Mouse (Mus musculus): ENCODE measurements around the gene Map3k13. TPM values are rescaled to one million over a fixed set of nuclear protein-coding genes. Genes with fewer than 3 reads are reported as not detected.
"Not testable (repeated sequence)": the region's sequence is repeated elsewhere in the genome, so short reads cannot be mapped to it uniquely, and the experiment has no call there.

Map3k13 gene
- polyA plus RNA-seq, 1 experiment from 2014 or later, result 1.7 TPM

GRCm38 (mm10) chr16:21881582-21882259, 87.6 kb downstream of the Map3k13 start:
- no peaks in the 10 kb centered on the region for H3K27me3 ChIP-seq (replicated peaks)
- H3K27ac ChIP-seq, result no peak overlapping the region
- H3K36me3 ChIP-seq, result no peaks in the 10 kb centered on the region
- no peaks in the 10 kb centered on the region for H3K4me1 ChIP-seq (replicated peaks)
- no peak for ATAC-seq
- H3K9me3 ChIP-seq, result no peaks in the 10 kb centered on the region
- H3K4me2 ChIP-seq (replicated peaks), result no peak overlapping the region
- 69% methylated on average over 7 of the region's 7 CpGs for WGBS
- no peak overlapping the region for H3K9ac ChIP-seq
- no peak overlapping the region for H3K4me3 ChIP-seq (replicated peaks)

GRCm38 (mm10) chr16:21887601-21888000, 93.5 kb downstream of the Map3k13 start:
- Histone ChIP-seq H3K27ac (no peak overlapping the region), H3K4me3 (replicated peaks) (no peak overlapping the region), H3K36me3 (no peaks in the 10 kb centered on the region), H3K27me3 (replicated peaks) (no peaks in the 10 kb centered on the region), H3K9me3 (no peaks in the 10 kb centered on the region), H3K4me1 (replicated peaks) (no peaks in the 10 kb centered on the region), H3K4me2 (replicated peaks) (no peak overlapping the region), H3K9ac (no peak overlapping the region)
- 78% methylated on average over 2 of the region's 2 CpGs for WGBS
- no peak for ATAC-seq

- H3K27me3 ChIP-seq (replicated peaks), result no peaks in the 10 kb centered on the region
- no peaks in the 10 kb centered on the region for H3K4me1 ChIP-seq (replicated peaks)
- 93% methylated on average over 6 of the region's 6 CpGs for WGBS
- ATAC-seq, result no peak
- no peak overlapping the region for H3K4me2 ChIP-seq (replicated peaks)
- H3K9ac ChIP-seq, result no peak overlapping the region
- no peaks in the 10 kb centered on the region for H3K9me3 ChIP-seq
- no peak overlapping the region for H3K27ac ChIP-seq
- no peak overlapping the region for H3K4me3 ChIP-seq (replicated peaks)
- no peaks in the 10 kb centered on the region for H3K36me3 ChIP-seq
These were observed 99.7 kb downstream of the Map3k13 start for GRCm38 (mm10) chr16:21893890-21894289.

- H3K4me1 ChIP-seq (replicated peaks), result no peaks in the 10 kb centered on the region
- no peaks in the 10 kb centered on the region for H3K27me3 ChIP-seq (replicated peaks)
- 0 out of 2 replicates have a peak, but pooled peaks cover 2% of the 10 kb centered on the region for H3K36me3 ChIP-seq
- no peak overlapping the region for H3K9ac ChIP-seq
- no peak for ATAC-seq
- no peak overlapping the region for H3K4me3 ChIP-seq (replicated peaks)
- no peak overlapping the region for H3K4me2 ChIP-seq (replicated peaks)
- H3K9me3 ChIP-seq, result no peaks in the 10 kb centered on the region
- H3K27ac ChIP-seq, result no peak overlapping the region
- WGBS, result 81% methylated on average over 5 of the region's 5 CpGs
These were observed 107.1 kb downstream of the Map3k13 start for GRCm38 (mm10) chr16:21901286-21901685.

GRCm38 (mm10) chr16:21904636-21905035, 110.5 kb downstream of the Map3k13 start:
- 0 out of 2 replicates have a peak, but pooled peaks cover 4% of the 10 kb centered on the region for H3K36me3 ChIP-seq
- ATAC-seq, result no peak
- no peak overlapping the region for H3K9ac ChIP-seq
- H3K9me3 ChIP-seq, result no peaks in the 10 kb centered on the region
- H3K27ac ChIP-seq, result no peak overlapping the region
- H3K27me3 ChIP-seq (replicated peaks), result no peaks in the 10 kb centered on the region
- H3K4me2 ChIP-seq (replicated peaks), result no peak overlapping the region
- no peaks in the 10 kb centered on the region for H3K4me1 ChIP-seq (replicated peaks)
- no peak overlapping the region for H3K4me3 ChIP-seq (replicated peaks)
- 82% methylated on average over 10 of the region's 10 CpGs for WGBS

GRCm38 (mm10) chr16:21905996-21906395, 111.8 kb downstream of the Map3k13 start:
- H3K27me3 ChIP-seq (replicated peaks), result no peaks in the 10 kb centered on the region
- no peak overlapping the region for H3K4me3 ChIP-seq (replicated peaks)
- H3K9ac ChIP-seq, result no peak overlapping the region
- no peak for ATAC-seq
- no peak overlapping the region for H3K4me2 ChIP-seq (replicated peaks)
- no peaks in the 10 kb centered on the region for H3K4me1 ChIP-seq (replicated peaks)
- 84% methylated on average over 7 of the region's 7 CpGs for WGBS
- H3K36me3 ChIP-seq, result 0 out of 2 replicates have a peak, but pooled peaks cover 4% of the 10 kb centered on the region
- H3K27ac ChIP-seq, result no peak overlapping the region
- no peaks in the 10 kb centered on the region for H3K9me3 ChIP-seq

GRCm38 (mm10) chr16:21906902-21907301, 112.8 kb downstream of the Map3k13 start:
- ATAC-seq, result no peak
- Histone ChIP-seq H3K9me3 (no peaks in the 10 kb centered on the region), H3K36me3 (0 out of 2 replicates have a peak, but pooled peaks cover 7% of the 10 kb centered on the region), H3K4me1 (replicated peaks) (no peaks in the 10 kb centered on the region), H3K4me3 (replicated peaks) (no peak overlapping the region), H3K27me3 (replicated peaks) (no peaks in the 10 kb centered on the region), H3K4me2 (replicated peaks) (no peak overlapping the region), H3K9ac (no peak overlapping the region), H3K27ac (no peak overlapping the region)
- WGBS, result 88% methylated on average over 6 of the region's 6 CpGs

GRCm38 (mm10) chr16:21908906-21909305, 114.8 kb downstream of the Map3k13 start:
- H3K4me2 ChIP-seq (replicated peaks); H3K27ac ChIP-seq; H3K36me3 ChIP-seq; ATAC-seq; H3K9ac ChIP-seq; H3K27me3 ChIP-seq (replicated peaks); H3K9me3 ChIP-seq; H3K4me3 ChIP-seq (replicated peaks); H3K4me1 ChIP-seq (replicated peaks): not testable (repeated sequence)
- 50% methylated on average over 6 of the region's 8 CpGs for WGBS

- H3K4me3 ChIP-seq (replicated peaks), result no peak overlapping the region
- no peak overlapping the region for H3K4me2 ChIP-seq (replicated peaks)
- ATAC-seq, result no peak
- no peak overlapping the region for H3K27ac ChIP-seq
- WGBS, result 87% methylated on average over 6 of the region's 6 CpGs
- H3K36me3 ChIP-seq, result 0 out of 2 replicates have a peak, but pooled peaks cover 3% of the 10 kb centered on the region
- H3K9me3 ChIP-seq, result no peaks in the 10 kb centered on the region
- H3K9ac ChIP-seq, result no peak overlapping the region
- no peaks in the 10 kb centered on the region for H3K27me3 ChIP-seq (replicated peaks)
- no peaks in the 10 kb centered on the region for H3K4me1 ChIP-seq (replicated peaks)
These were observed 119.2 kb downstream of the Map3k13 start for GRCm38 (mm10) chr16:21913347-21913746.

GRCm38 (mm10) chr16:21916681-21917080, 122.5 kb downstream of the Map3k13 start:
- Histone ChIP-seq H3K27ac (no peak overlapping the region), H3K9ac (no peak overlapping the region), H3K4me3 (replicated peaks) (no peak overlapping the region), H3K27me3 (replicated peaks) (no peaks in the 10 kb centered on the region), H3K36me3 (no peaks in the 10 kb centered on the region), H3K4me2 (replicated peaks) (no peak overlapping the region), H3K4me1 (replicated peaks) (no peaks in the 10 kb centered on the region), H3K9me3 (no peaks in the 10 kb centered on the region)
- no peak for ATAC-seq
- 74% methylated on average over 7 of the region's 7 CpGs for WGBS

- no peaks in the 10 kb centered on the region for H3K9me3 ChIP-seq
- H3K27ac ChIP-seq, result no peak overlapping the region
- WGBS, result 78% methylated on average over 13 of the region's 13 CpGs
- no peaks in the 10 kb centered on the region for H3K27me3 ChIP-seq (replicated peaks)
- no peak overlapping the region for H3K9ac ChIP-seq
- H3K4me2 ChIP-seq (replicated peaks), result no peak overlapping the region
- H3K36me3 ChIP-seq, result peaks cover 7% of the 10 kb centered on the region; the same call in 1 of the 2 replicates
- no peaks in the 10 kb centered on the region for H3K4me1 ChIP-seq (replicated peaks)
- no peak for ATAC-seq
- no peak overlapping the region for H3K4me3 ChIP-seq (replicated peaks)
These were observed 134.3 kb downstream of the Map3k13 start for GRCm38 (mm10) chr16:21928471-21928870.

GRCm38 (mm10) chr16:21946761-21947715, 152.9 kb downstream of the Map3k13 start, which contains the start of gene Tmem41a:
Gene Tmem41a, minus strand, starts transcription at chr16:21947552.
- peak; percentile 97 for ATAC-seq
- under 1% methylated on average over 63 of the region's 63 CpGs for WGBS

More at GRCm38 (mm10) chr16:21946761-21947715, 152.9 kb downstream of the Map3k13 start, which contains the start of gene Tmem41a:
- H3K27ac ChIP-seq, result peak within 1 kb of the TSS; percentile 81
- H3K36me3 ChIP-seq, result no peaks in the 10 kb centered on the region
- H3K9ac ChIP-seq, result peak within 1 kb of the TSS; percentile 75
- no peaks in the 10 kb centered on the region for H3K27me3 ChIP-seq (replicated peaks)
- peaks cover 10% of the 10 kb centered on the region for H3K4me1 ChIP-seq (replicated peaks)
- peak within 1 kb of the TSS; percentile 86 for H3K4me2 ChIP-seq (replicated peaks)
- peak within 1 kb of the TSS; percentile 75 for H3K4me3 ChIP-seq (replicated peaks)
- H3K9me3 ChIP-seq, result no peaks in the 10 kb centered on the region

All from intestine, embryonic 15.5 days (tissue).